Mouse (Mus musculus) monocyte, adult 2 months (primary cell): ENCODE results near the gene Angel2.
A peak's percentile ranks its signal among the peaks of the same experiment; 100 is the strongest.

ENCODE experiments used
- DNase-seq, 2 experiments: peaks; one replicate each; pipeline ENCODE4 v3.0.0; 2022; ENCODE audit warnings: low spot score in 2 of 2, low read depth in 1 of 2

The Angel2 gene

GRCm38 (mm10) chr1:190929010-190929695 lies 4.2 kb downstream of the Angel2 start:
- DNase-seq, result peak in 1 of 2 experiments; percentile 8

- DNase-seq, result no peak
These were observed 5.3 kb downstream of the Angel2 start for GRCm38 (mm10) chr1:190930181-190930580.

GRCm38 (mm10) chr1:190939803-190940202 lies 14.9 kb downstream of the Angel2 start:
- DNase-seq, result no peak

GRCm38 (mm10) chr1:190944109-190944760 lies 19.3 kb downstream of the Angel2 start:
- peak in 1 of 2 experiments; percentile 41 for DNase-seq

- DNase-seq, result no peak
These were observed 23.1 kb downstream of the Angel2 start for GRCm38 (mm10) chr1:190947986-190948385.

GRCm38 (mm10) chr1:190948439-190948838 lies 23.5 kb downstream of the Angel2 start:
- DNase-seq, result no peak

GRCm38 (mm10) chr1:190948846-190949245 lies 23.9 kb downstream of the Angel2 start:
- no peak for DNase-seq

- no peak for DNase-seq
These were observed 26.1 kb downstream of the Angel2 start for GRCm38 (mm10) chr1:190951014-190951413.

GRCm38 (mm10) chr1:190953009-190953408 lies 28.1 kb downstream of the Angel2 start:
- no peak for DNase-seq

- no peak for DNase-seq
These were observed 33.9 kb downstream of the Angel2 start for GRCm38 (mm10) chr1:190958821-190959220.

- no peak for DNase-seq
These were observed 37.8 kb downstream of the Angel2 start for GRCm38 (mm10) chr1:190962760-190963159.

GRCm38 (mm10) chr1:190964992-190965780 lies 40.3 kb downstream of the Angel2 start:
- no peak for DNase-seq

- DNase-seq, result no peak
These were observed 43.1 kb downstream of the Angel2 start for GRCm38 (mm10) chr1:190968010-190968409.

GRCm38 (mm10) chr1:190971708-190972610 lies 47.0 kb downstream of the Angel2 start:
- DNase-seq, result no peak

- DNase-seq, result no peak
These were observed 47.8 kb downstream of the Angel2 start for GRCm38 (mm10) chr1:190972612-190973192.

- no peak for DNase-seq
These were observed 49.3 kb downstream of the Angel2 start for GRCm38 (mm10) chr1:190974191-190974590.

GRCm38 (mm10) chr1:190974833-190975232 lies 49.9 kb downstream of the Angel2 start:
- DNase-seq, result no peak

- no peak for DNase-seq
These were observed 52.1 kb downstream of the Angel2 start for GRCm38 (mm10) chr1:190976887-190977573.

- DNase-seq, result no peak
These were observed 53.1 kb downstream of the Angel2 start for GRCm38 (mm10) chr1:190978001-190978400.

GRCm38 (mm10) chr1:190978511-190979073 lies 53.7 kb downstream of the Angel2 start:
- no peak for DNase-seq
